Mouse (Mus musculus): Measurements from ENCODE around the gene Mok.

Mok gene

GRCm38 (mm10) chr12:110806301-110806970 lies 34.3 kb downstream of the Mok start:
- no peak for DNase-seq

GRCm38 (mm10) chr12:110804261-110804660 lies 36.5 kb downstream of the Mok start:
- no peak for DNase-seq

GRCm38 (mm10) chr12:110802674-110803297 lies 38.0 kb downstream of the Mok start:
- no peak for DNase-seq

DNA sequence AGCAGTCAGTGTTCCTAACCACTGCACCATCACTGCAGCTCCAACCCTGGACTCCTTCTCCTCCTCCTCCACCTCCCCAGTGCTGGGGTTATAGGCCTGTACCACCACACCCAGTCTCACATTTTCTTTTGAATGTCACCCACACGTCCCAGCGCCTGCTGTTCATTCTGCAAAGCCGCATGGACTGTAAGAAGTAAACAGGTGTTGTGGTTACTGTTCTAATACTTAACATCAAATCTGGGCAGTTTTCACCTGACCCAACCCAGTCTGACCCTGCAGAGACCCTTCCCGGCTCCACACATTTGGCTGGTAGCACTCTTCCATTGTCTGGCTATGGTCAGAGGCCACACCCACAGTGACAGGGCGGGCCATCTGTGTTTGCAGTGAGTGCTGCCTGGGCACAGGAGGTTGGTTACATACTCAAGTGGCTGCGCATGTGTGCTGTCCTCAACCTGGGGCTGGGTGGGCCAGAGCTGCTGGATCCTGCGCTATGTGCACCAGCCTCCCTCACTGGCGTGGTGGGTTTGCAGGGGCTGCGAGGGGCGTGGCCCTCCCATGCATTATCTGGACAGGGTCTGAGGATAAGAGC lies 38.8 kb downstream of the Mok start:
- DNase-seq, result no peak

GRCm38 (mm10) chr12:110799226-110799625 lies 41.5 kb downstream of the Mok start:
- no peak for DNase-seq

DNA sequence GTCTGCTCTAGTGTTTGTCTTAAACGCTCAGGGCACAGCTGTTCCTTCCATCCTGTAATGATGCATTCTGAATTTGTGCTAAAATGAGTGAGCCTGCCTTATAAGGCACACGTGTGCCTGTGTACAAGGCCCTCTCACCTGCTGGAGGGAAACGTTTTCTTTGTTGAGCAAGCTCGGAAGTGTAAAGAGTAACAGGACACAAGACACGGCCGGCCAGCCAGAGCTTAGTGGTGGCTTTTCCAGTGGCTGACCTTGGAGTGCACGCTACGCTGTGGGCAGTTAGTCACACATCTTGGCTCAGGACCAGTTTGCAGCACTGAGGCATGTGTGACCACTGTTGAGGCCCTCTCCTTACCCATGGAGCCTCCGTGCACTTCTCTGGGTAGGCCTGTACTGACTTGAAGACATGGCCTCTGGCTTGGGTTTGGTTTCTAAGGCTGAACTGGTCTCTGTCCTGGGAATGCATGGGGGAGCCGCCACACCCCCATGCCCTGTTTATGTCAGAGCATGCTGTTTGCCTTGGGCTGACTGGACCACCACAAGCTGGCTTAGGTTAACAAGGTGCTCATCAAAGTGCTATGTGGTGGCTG lies 42.8 kb downstream of the Mok start:
- DNase-seq, result no peak

DNA sequence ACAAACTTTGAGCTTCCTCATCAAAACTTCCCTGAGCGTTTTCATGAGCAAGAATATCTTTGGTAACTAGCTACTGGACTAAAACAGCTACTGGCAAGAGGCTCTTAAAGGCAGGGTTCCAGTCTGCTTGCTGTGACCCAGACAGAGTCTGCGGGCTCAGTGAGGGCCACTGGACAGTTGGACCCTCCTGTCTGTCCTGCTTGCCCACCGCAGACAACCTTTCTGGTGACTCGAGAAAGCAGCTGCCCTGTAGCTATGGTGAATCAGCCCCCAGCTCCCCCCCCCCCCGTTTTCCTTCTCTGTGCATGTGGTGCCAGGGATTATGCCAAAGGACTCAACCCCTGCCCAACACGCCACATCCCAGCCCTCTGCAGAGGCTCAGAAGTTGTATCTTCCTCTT lies 43.5 kb downstream of the Mok start:
- DNase-seq, result no peak

GRCm38 (mm10) chr12:110796748-110797147 lies 44.0 kb downstream of the Mok start:
- DNase-seq, result no peak

- no peak for DNase-seq
Measured at GRCm38 (mm10) chr12:110795035-110795434, 45.7 kb downstream of the Mok start.

DNA sequence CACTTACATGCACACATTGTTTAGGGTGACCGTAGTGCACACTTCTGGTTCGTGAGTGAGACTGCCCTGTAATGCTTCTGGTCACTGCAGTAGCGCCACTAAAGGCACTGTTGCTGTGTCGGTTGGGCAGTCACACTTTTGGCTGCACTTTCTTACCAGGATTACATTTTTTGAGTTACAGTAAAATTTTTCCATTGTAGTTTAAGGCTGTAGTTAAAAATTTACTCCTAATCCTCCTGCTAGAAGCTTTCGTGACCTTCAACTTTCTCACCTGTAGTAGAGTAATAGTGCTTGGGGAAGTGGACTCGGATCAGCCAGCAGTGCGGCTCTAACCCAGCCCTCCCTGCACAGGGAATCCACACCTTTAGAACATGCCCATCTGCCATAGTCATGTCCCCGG lies 49.7 kb downstream of the Mok start:
- no peak for DNase-seq

- no peak for DNase-seq
Measured at GRCm38 (mm10) chr12:110790580-110790979, 50.2 kb downstream of the Mok start.

DNA sequence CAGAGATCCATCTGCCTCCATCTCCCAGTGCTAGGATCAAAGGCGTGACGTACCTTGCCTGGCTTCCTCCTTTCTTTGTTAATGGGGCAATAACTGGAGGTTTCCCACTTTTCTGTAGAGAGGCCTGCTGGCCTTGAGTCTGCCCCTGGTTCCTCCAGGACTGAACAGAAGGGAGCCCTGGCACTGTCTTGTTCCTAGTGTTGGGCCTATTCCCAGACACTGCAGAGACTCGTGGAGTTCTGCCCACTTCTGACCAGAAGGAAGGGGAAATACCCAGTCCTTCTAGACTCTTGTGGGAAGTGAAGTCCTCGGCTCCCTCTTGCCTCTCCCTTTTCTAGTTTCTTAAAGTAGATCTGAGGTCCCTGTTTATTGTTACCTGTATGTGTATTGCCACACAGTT lies 54.5 kb downstream of the Mok start:
- no peak for DNase-seq

- no peak for DNase-seq
Measured at GRCm38 (mm10) chr12:110784211-110784610, 56.5 kb downstream of the Mok start.

DNA sequence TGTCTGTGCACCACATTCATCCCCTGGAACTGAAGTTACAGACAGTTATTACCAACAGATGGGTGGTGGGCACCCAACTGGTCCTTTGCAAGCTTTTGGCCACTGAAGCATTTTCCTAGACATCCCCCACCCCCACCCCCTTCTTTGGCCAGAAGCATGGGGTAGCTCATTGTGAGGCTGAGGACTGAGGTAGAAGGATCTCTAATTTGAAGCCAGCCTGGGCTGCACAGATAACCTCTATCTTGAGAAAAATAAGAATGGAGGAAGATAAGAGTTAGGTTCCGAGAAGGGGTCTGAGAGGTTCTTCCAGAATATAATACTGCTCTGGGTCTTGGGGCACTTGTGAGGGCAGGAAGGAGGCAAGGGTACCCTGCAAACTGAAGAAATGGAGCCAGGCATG lies 58.5 kb downstream of the Mok start:
- DNase-seq, result no peak

GRCm38 (mm10) chr12:110781181-110781580 lies 59.6 kb downstream of the Mok start:
- DNase-seq, result no peak

DNA sequence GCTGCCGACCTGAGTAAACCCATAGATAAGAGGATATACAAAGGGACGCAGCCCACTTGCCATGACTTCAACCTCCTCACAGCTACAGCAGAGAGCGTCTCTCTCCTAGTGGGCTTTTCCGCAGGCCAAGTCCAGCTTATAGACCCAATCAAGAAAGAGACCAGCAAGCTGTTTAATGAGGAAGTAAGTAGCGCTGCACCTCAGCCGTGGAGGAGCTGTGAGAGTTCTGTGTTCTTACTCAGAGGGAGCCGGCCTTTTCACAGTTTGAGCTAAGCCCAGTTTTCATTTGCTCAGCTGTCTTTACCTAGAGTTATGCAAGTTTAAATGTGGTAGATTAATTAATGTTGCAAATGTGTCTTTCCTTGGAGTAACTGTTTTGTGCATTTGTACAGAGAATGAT lies 61.4 kb downstream of the Mok start:
- DNase-seq, result no peak

- no peak for DNase-seq
Measured at GRCm38 (mm10) chr12:110777853-110778252, 62.9 kb downstream of the Mok start.

GRCm38 (mm10) chr12:110775628-110776426 lies 64.9 kb downstream of the Mok start:
- DNase-seq, result no peak

DNA sequence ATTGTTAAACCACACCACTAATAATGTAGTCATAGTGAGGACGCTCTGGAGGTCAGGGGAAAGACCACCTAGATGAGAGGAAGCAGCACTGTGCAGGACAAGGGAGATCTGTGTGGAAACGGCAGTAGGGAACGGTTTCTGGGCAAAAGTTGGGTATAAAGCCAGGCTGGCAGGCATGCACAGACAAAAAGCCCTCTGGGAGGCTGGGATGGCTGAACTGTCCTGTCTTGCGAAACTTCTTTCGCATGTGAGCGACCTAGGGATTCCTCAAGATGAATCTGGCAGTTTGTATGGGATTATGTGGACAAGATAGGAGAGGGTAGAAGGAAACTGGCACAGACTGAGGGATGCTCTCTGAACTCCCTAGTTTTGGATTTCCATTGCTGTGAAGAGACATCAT lies 68.8 kb downstream of the Mok start:
- no peak for DNase-seq

GRCm38 (mm10) chr12:110770479-110771247 lies 70.1 kb downstream of the Mok start:
- no peak for DNase-seq

GRCm38 (mm10) chr12:110769660-110770297 lies 71.0 kb downstream of the Mok start:
- DNase-seq, result no peak

DNA sequence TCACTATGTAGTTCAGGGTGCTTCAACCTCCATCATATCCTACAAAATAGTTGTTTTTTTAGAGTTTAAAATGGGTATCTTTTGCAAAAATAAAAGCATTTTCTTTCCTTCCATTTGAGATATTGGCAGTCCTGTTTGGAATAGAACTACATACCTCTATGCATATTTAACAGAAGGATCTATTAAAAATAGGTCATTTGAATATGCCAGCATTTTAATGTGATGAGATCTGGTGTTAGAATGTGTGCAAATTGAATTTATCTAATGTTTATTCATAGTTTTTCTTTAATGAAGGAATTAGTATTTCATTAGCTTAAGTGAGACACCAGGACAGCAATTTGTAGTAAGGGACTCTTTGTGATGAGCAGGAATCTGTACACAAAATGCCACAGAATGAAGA lies 72.2 kb downstream of the Mok start:
- DNase-seq, result no peak
